Mouse (Mus musculus): ENCODE measurements around the gene Zbtb42. TPM values are rescaled to one million over a fixed set of nuclear protein-coding genes. Genes with fewer than 3 reads are reported as not detected.
A peak's percentile ranks its signal among the peaks of the same experiment; 100 is the strongest.

Gene Zbtb42
- polyA plus RNA-seq, 1 experiment from 2014 or later: 4.7 TPM

DNA sequence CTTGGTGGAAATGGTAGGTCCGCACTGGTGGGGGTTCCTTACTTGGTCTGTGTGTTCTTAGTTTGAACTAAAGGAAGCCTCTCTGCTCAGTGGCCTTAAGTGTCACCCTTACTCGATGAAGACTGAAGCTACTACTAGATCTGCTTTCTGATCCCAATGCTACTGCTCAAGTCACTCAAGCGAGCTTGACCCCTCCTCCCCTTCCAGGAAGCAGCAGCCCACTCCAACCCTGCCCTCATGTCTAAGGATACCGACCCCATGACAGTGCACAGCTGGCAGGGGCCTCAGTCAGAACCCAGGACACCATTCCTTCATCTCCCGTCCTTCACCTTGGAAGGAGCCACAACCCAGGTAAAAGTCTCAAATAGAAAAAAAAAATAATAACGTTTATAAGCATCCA lies 41.6 kb downstream of the Zbtb42 start, which contains the start of gene Cep170b:
Gene Cep170b (plus strand): TSS at position 240 of the 400 bp plus-strand sequence.
- H3K4me1 ChIP-seq (replicated peaks; ENCODE audit: control insufficient read depth, insufficient read depth, low read length): peaks cover 37% of the 10 kb centered on the region
- H3K4me2 ChIP-seq (replicated peaks): peak within 1 kb of the TSS; percentile 84
- H3K36me3 ChIP-seq (replicated peaks; ENCODE audit: control insufficient read depth, insufficient read depth): peaks cover 8% of the 10 kb centered on the region; the same call in 1 of the 2 replicates
- no peak for DNase-seq (ENCODE audit: low spot score)
- no peaks in the 10 kb centered on the region for H3K9me3 ChIP-seq (ENCODE audit: control insufficient read depth, low read length)
- 70% methylated on average over 6 of the region's 6 CpGs for WGBS
- no peak within 1 kb of the TSS; the same call in 1 of the 2 replicates for H3K27ac ChIP-seq
- ATAC-seq (ENCODE audit: low FRiP score): no peak
- peak within 1 kb of the TSS; percentile 94 for H3K9ac ChIP-seq
- H3K27me3 ChIP-seq (ENCODE audit: control insufficient read depth, insufficient read depth, low read length): peaks cover 11% of the 10 kb centered on the region
- peak within 1 kb of the TSS; percentile 89 for H3K4me3 ChIP-seq (replicated peaks; ENCODE audit: low read length)

DNA sequence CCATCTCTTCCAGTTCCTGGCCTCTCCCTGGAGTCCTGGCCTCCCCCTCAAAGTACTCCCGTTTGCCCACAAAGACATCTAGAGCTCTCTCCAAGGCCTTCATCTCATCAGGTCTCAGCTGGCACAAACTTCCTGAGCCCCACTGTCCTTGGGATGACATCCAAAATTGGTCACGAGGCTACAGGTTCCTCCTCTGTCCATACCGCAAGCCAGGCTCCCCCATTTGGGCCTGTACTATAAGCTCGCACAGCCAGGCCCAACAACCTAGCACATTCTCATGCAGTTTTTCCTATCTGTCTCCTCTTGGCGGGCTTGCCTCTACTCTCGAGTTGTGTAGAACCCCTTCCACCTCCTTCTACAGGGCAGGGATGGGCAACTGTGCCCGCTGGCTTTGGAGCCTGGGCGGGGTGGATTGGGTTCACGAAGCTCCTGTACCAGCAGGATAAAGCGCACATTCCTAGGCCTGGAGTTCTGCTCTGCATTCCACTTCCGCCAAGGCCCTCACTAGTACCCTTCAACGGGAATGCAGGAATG lies 42.3 kb downstream of the Zbtb42 start:
- WGBS: 41% methylated on average over 12 of the region's 12 CpGs
- no peak for ATAC-seq (ENCODE audit: low FRiP score)
- peak overlapping the region; percentile 84 for H3K4me2 ChIP-seq (replicated peaks)
- no peak overlapping the region; the same call in 1 of the 2 replicates for H3K27ac ChIP-seq
- H3K9ac ChIP-seq: peak overlapping the region; percentile 94
- DNase-seq (ENCODE audit: low spot score): no peak
- peak overlapping the region; percentile 89 for H3K4me3 ChIP-seq (replicated peaks; ENCODE audit: low read length)
- peaks cover 16% of the 10 kb centered on the region for H3K36me3 ChIP-seq (replicated peaks; ENCODE audit: control insufficient read depth, insufficient read depth)
- H3K27me3 ChIP-seq (ENCODE audit: control insufficient read depth, insufficient read depth, low read length): peaks cover 11% of the 10 kb centered on the region
- peaks cover 38% of the 10 kb centered on the region for H3K4me1 ChIP-seq (replicated peaks; ENCODE audit: control insufficient read depth, insufficient read depth, low read length)
- no peaks in the 10 kb centered on the region for H3K9me3 ChIP-seq (ENCODE audit: control insufficient read depth, low read length)

- Histone ChIP-seq H3K9ac (peak overlapping the region; percentile 94), H3K4me2 (replicated peaks) (peak overlapping the region; percentile 84), H3K27ac (peak overlapping the region; percentile 43), H3K4me3 (replicated peaks; ENCODE audit: low read length) (peak overlapping the region; percentile 89), H3K4me1 (replicated peaks; ENCODE audit: control insufficient read depth, insufficient read depth, low read length) (peaks cover 38% of the 10 kb centered on the region), H3K9me3 (ENCODE audit: control insufficient read depth, low read length) (no peaks in the 10 kb centered on the region), H3K27me3 (ENCODE audit: control insufficient read depth, insufficient read depth, low read length) (peaks cover 11% of the 10 kb centered on the region), H3K36me3 (replicated peaks; ENCODE audit: control insufficient read depth, insufficient read depth) (peaks cover 16% of the 10 kb centered on the region)
- 4% methylated on average over 38 of the region's 69 CpGs for WGBS
- ATAC-seq (ENCODE audit: low FRiP score) (peak; percentile 53), DNase-seq (ENCODE audit: low spot score) (peak; percentile 56)
These were observed 43.0 kb downstream of the Zbtb42 start for GRCm38 (mm10) chr12:112721424-112722239.

GRCm38 (mm10) chr12:112722240-112723027 lies 43.8 kb downstream of the Zbtb42 start:
- Histone ChIP-seq H3K4me2 (replicated peaks) (peak overlapping the region; percentile 84), H3K9ac (peak overlapping the region; percentile 94), H3K27ac (peak overlapping the region; percentile 76), H3K36me3 (replicated peaks; ENCODE audit: control insufficient read depth, insufficient read depth) (peaks cover 18% of the 10 kb centered on the region), H3K4me3 (replicated peaks; ENCODE audit: low read length) (peak overlapping the region; percentile 89), H3K9me3 (ENCODE audit: control insufficient read depth, low read length) (no peaks in the 10 kb centered on the region), H3K27me3 (ENCODE audit: control insufficient read depth, insufficient read depth, low read length) (peaks cover 11% of the 10 kb centered on the region), H3K4me1 (replicated peaks; ENCODE audit: control insufficient read depth, insufficient read depth, low read length) (peaks cover 38% of the 10 kb centered on the region)
- ATAC-seq (ENCODE audit: low FRiP score) (peak; percentile 65), DNase-seq (ENCODE audit: low spot score) (no peak)
- WGBS: under 1% methylated on average over 59 of the region's 75 CpGs

GRCm38 (mm10) chr12:112723028-112723330 lies 44.4 kb downstream of the Zbtb42 start:
- Histone ChIP-seq H3K9ac (peak overlapping the region; percentile 94), H3K4me3 (replicated peaks; ENCODE audit: low read length) (peak overlapping the region; percentile 89), H3K27ac (peak overlapping the region; percentile 76; the same call in 1 of the 2 replicates), H3K4me1 (replicated peaks; ENCODE audit: control insufficient read depth, insufficient read depth, low read length) (peaks cover 38% of the 10 kb centered on the region), H3K4me2 (replicated peaks) (peak overlapping the region; percentile 84), H3K36me3 (replicated peaks; ENCODE audit: control insufficient read depth, insufficient read depth) (peaks cover 23% of the 10 kb centered on the region), H3K9me3 (ENCODE audit: control insufficient read depth, low read length) (no peaks in the 10 kb centered on the region), H3K27me3 (ENCODE audit: control insufficient read depth, insufficient read depth, low read length) (peaks cover 11% of the 10 kb centered on the region)
- DNase-seq (ENCODE audit: low spot score) (no peak), ATAC-seq (ENCODE audit: low FRiP score) (peak; percentile 7; the same call in 1 of the 2 replicates)
- WGBS: 9% methylated on average over 5 of the region's 5 CpGs

DNA sequence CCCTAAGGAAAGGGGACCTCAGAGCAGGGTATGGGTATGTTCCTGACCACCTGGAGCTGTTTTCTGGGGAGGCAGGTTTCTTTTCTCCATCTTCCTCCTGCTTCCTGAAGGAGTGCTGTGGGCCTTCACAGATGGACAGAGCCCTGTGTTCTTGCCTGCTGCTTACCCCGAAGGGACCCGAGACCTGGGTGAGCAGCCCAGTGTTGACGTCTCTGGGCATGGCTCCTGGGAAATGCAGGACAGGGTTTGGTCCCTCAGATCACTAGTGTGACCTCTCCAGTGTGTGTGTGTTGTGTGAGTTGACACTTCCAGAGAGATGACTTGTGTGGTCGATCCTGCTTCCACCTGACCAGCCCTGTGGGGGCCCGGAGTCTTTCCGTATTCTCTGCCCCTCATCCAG lies 44.8 kb downstream of the Zbtb42 start:
- H3K27ac ChIP-seq: no peak overlapping the region
- H3K9me3 ChIP-seq (ENCODE audit: control insufficient read depth, low read length): no peaks in the 10 kb centered on the region
- peak overlapping the region; percentile 89 for H3K4me3 ChIP-seq (replicated peaks; ENCODE audit: low read length)
- H3K27me3 ChIP-seq (ENCODE audit: control insufficient read depth, insufficient read depth, low read length): peaks cover 11% of the 10 kb centered on the region
- 89% methylated on average over 6 of the region's 6 CpGs for WGBS
- H3K36me3 ChIP-seq (replicated peaks; ENCODE audit: control insufficient read depth, insufficient read depth): peaks cover 23% of the 10 kb centered on the region
- no peak for DNase-seq (ENCODE audit: low spot score)
- peaks cover 38% of the 10 kb centered on the region for H3K4me1 ChIP-seq (replicated peaks; ENCODE audit: control insufficient read depth, insufficient read depth, low read length)
- no peak for ATAC-seq (ENCODE audit: low FRiP score)
- peak overlapping the region; percentile 94 for H3K9ac ChIP-seq
- peak overlapping the region; percentile 84 for H3K4me2 ChIP-seq (replicated peaks)

DNA sequence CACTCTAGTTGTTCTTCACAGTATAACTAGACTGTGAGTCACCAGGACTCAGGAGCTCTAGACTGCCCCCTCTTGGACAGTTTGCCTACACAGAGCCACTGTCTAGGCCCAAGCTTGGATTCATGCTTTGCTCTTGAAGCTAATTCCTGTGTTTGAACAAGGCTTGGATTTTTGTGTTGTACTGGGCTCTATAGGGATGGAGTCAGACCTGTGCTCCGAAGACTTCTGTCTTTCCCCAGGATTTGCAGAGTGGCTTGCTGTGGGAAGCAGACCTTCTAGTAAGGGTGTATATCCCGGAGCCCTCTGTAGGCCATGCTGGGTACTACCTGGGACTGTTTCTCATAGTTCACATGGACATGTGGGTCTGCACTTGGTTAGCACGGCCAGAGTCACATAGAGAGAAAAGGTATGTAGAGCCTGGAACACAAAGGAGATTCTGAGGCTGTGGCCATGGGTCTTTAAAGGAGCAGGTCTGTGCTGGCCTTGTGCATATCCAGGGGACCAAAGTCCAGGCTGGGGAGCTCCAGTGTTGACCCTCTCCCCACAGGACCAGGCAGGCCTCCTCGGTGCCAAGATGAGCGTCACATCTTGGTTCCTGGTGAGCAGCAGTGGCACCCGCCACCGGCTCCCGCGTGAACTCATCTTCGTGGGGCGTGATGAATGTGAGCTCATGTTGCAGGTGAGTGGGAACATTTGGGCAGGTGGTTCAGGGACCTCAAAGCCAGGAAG lies 45.6 kb downstream of the Zbtb42 start:
- Histone ChIP-seq H3K27me3 (ENCODE audit: control insufficient read depth, insufficient read depth, low read length) (peaks cover 11% of the 10 kb centered on the region), H3K27ac (no peak overlapping the region), H3K9ac (no peak overlapping the region), H3K36me3 (replicated peaks; ENCODE audit: control insufficient read depth, insufficient read depth) (peaks cover 23% of the 10 kb centered on the region), H3K4me3 (replicated peaks; ENCODE audit: low read length) (no peak overlapping the region), H3K4me1 (replicated peaks; ENCODE audit: control insufficient read depth, insufficient read depth, low read length) (peaks cover 38% of the 10 kb centered on the region), H3K9me3 (ENCODE audit: control insufficient read depth, low read length) (no peaks in the 10 kb centered on the region), H3K4me2 (replicated peaks) (peak overlapping the region; percentile 84; the same call in 1 of the 2 replicates)
- peak; percentile 76 for DNase-seq (ENCODE audit: low spot score)
- ATAC-seq (ENCODE audit: low FRiP score): no peak
- 78% methylated on average over 11 of the region's 11 CpGs for WGBS

GRCm38 (mm10) chr12:112727801-112728200 lies 49.2 kb downstream of the Zbtb42 start:
- Histone ChIP-seq H3K4me2 (replicated peaks) (no peak overlapping the region), H3K27ac (no peak overlapping the region), H3K4me3 (replicated peaks; ENCODE audit: low read length) (no peak overlapping the region), H3K27me3 (ENCODE audit: control insufficient read depth, insufficient read depth, low read length) (no peaks in the 10 kb centered on the region), H3K9ac (no peak overlapping the region), H3K4me1 (replicated peaks; ENCODE audit: control insufficient read depth, insufficient read depth, low read length) (peaks cover 25% of the 10 kb centered on the region), H3K9me3 (ENCODE audit: control insufficient read depth, low read length) (no peaks in the 10 kb centered on the region), H3K36me3 (replicated peaks; ENCODE audit: control insufficient read depth, insufficient read depth) (peaks cover 54% of the 10 kb centered on the region)
- DNase-seq (ENCODE audit: low spot score) (no peak), ATAC-seq (ENCODE audit: low FRiP score) (no peak)
- 60% methylated on average over 8 of the region's 8 CpGs for WGBS

Measured in hindbrain, embryonic 14.5 days (tissue).